Mouse (Mus musculus) liver, adult 2 months (tissue): ENCODE measurements around the gene Osgep.
"Not testable (repeated sequence)": the region's sequence is repeated elsewhere in the genome, so short reads cannot be mapped to it uniquely, and the experiment has no call there.

Experiments
- CTCF ChIP-seq: fragments of 200-500 bp; IDR thresholded peaks from 2 replicates; pipeline ENCODE4 v1.5.1; 2011; ENCODE audit warnings: low read depth, low read length, control low read depth
- POLR2A ChIP-seq: fragments of 200-500 bp; IDR thresholded peaks from 2 replicates; pipeline ENCODE4 v1.6.1; 2011; ENCODE audit warnings: low read length, control low read depth; ENCODE audit not compliant: insufficient read depth; ENCODE audit errors: extremely low read depth

DNA sequence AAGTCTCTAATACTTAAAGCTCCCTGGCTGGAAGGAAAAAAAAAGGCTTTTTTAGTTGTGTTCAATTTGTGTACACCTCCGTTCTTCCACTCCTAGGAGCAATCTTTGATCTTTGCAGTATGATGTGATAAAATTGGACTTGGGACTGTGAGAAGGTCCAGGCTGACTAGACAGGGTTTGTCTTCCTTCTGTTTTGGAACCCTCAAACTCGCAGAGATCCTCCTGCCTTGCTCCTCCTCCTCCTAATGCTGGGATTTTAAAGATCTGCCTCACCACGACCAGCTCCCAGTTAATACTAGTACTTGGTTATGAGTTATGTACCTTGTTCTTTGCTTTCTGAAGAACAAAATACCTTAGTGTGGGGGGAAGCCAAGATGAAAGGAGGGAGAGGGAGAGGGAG is 20.8 kb upstream of the Osgep start:
- TF ChIP-seq CTCF, POLR2A: not testable (repeated sequence)
